ENCODE assay signal across 8 mouse cellular contexts in the genomic region with DNA sequence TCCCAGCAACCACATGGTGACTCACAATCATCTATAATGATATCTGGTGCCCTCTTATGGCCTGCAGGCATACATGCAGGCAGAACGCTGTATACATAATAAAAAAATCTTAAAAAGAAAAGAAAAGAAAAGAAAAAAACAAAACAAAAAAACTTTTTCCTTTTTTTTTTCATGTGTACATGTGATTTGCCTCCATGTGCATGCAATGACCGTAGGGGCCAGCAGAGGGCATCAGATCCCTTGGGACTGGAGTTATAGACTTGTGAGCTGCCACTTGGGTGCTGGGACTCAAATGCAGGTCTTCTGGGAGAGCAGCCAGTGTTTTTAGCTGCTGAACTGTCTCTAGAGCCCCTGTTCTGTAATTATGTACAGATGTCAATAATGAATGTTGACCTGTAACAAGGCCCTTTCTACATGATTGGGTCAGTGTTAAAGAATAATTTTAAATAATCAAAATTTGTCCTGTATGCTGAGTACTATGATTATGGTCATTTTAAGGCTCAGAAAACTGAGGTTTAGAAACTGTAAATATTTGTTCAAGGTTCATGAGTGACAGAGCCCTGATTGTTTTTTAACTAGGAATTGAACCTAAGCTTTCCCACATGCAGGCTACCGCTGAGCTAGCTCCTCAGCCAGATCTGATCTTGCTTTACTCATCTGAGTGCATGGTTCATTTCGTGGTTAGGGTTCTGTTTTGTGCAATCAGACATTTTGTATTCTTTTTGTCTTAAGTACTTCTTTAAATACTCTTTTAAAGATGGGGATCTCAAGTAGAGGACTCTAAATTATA. TPM values are rescaled to one million over a fixed set of nuclear protein-coding genes. Genes with fewer than 3 reads are reported as not detected.
DNase-seq lines count a peak whose midpoint lies in the region; ATAC-seq lines count a peak whose summit lies in the region.

No protein-coding gene starts in this region.

- no peak for ATAC-seq in CD4-positive, CD25-positive, alpha-beta regulatory T cell, adult 4 months
- peak; percentile 48; the same call in 1 of the 2 replicates for ATAC-seq in granulocyte monocyte progenitor cell, adult 5-6 weeks (replicated peaks; ENCODE audit: poor library complexity, severe bottlenecking)

- intact Hi-C loops in left cerebral cortex, postnatal 4 days (cut with DNase I) = no loop called here

- peak; percentile 68 for DNase-seq in CD4-positive, CD25-positive, alpha-beta regulatory T cell, adult 2 months (ENCODE audit: low read depth, low spot score)
- peak; percentile 18 for DNase-seq in left cerebral cortex, postnatal 4 days
- DNase-seq in left cerebral cortex, adult 18-20 months (ENCODE audit: low spot score in 2 of 2) = no peak
- peak; percentile 33 to 69 for DNase-seq in spleen, postnatal 4 days (ENCODE audit: low spot score in 2 of 2)
- DNase-seq in cerebellum, adult 8-10 months = no peak
- no peak for DNase-seq in frontal cortex, postnatal 14 days (ENCODE audit: low spot score in 2 of 2)

RNA-seq across cellular contexts. Expression of a gene that starts 30.3 kb away (rescaled TPM):
- polyA plus RNA-seq in CD4-positive, CD25-positive, alpha-beta regulatory T cell, adult 4 months (2017; shearing (Covaris generic)) = 10 to 100 TPM in 1 of 2 experiments, 1 to 10 TPM in 1; 9.2 to 12.9 TPM
- 10 to 100 TPM; 15.2 to 16.0 TPM for total RNA-seq in left cerebral cortex, postnatal 4 days (2021)
- total RNA-seq in left cerebral cortex, adult 18-20 months (2021) = 10 to 100 TPM; 19.3 to 20.2 TPM
- 17.2 and 25.1 TPM in 2 replicates for total RNA-seq in granulocyte monocyte progenitor cell, adult 5-6 weeks (2014; fragmentation: Nextera tagmentation)
- total RNA-seq in granulocyte monocyte progenitor cell, adult 5-6 weeks (2017) = 10.9 and 11.7 TPM in 2 replicates

RNA-seq across cellular contexts. Expression of a gene that starts 53.3 kb away (rescaled TPM):
- 10 to 100 TPM; 39.6 to 48.0 TPM for polyA plus RNA-seq in CD4-positive, CD25-positive, alpha-beta regulatory T cell, adult 4 months (2017; shearing (Covaris generic))
- 10 to 100 TPM; 58.4 to 71.4 TPM for total RNA-seq in left cerebral cortex, postnatal 4 days (2021)
- 10 to 100 TPM; 42.9 to 44.5 TPM for total RNA-seq in left cerebral cortex, adult 18-20 months (2021)
- 76.5 and 83.0 TPM in 2 replicates for total RNA-seq in granulocyte monocyte progenitor cell, adult 5-6 weeks (2014; fragmentation: Nextera tagmentation)
- total RNA-seq in granulocyte monocyte progenitor cell, adult 5-6 weeks (2017) = 178 and 213 TPM in 2 replicates

Comparison
In these comparisons a context has a peak if more than half of its experiments do, and no peak if none do; other contexts are left out.
1. DNase-seq: peak in CD4-positive, CD25-positive, alpha-beta regulatory T cell, adult 2 months (single experiment), left cerebral cortex, postnatal 4 days (single experiment) and spleen, postnatal 4 days (2 of 2); none in left cerebral cortex, adult 18-20 months (0 of 2), cerebellum, adult 8-10 months (single experiment) and frontal cortex, postnatal 14 days (0 of 2).